Mouse (Mus musculus): ENCODE measurements at regions not wholly inside any gene's neighbourhood (a gene's known extent, or its start where the extent isn't known, plus 50 kb on each side); places are given as distances from the start of the nearest gene placed in this dataset.
"Not testable (repeated sequence)": the region's sequence is repeated elsewhere in the genome, so short reads cannot be mapped to it uniquely, and the experiment has no call there.

DNA sequence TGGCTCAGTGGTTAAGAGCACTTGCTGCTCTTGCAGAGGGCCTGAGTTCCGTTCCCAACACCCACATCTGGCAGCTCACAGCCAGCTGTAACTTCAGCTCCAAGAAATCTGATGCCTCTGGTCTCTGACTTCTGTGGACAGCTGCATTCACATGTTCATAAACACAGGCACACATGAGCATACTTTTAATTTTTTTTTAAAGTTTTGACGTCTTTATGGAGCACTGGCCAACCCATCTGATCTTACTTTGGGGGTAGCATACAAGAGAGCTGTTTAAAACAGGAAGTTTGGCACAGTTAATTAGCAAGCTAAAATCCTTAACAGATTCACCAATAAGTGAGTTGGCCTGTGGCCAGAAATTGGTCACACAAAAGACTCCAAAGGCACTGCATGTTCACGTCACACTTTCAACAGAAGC is 81.2 kb upstream of the Atl2 start:
- ATAC-seq (ENCODE audit: poor library complexity, severe bottlenecking), result no peak

DNA sequence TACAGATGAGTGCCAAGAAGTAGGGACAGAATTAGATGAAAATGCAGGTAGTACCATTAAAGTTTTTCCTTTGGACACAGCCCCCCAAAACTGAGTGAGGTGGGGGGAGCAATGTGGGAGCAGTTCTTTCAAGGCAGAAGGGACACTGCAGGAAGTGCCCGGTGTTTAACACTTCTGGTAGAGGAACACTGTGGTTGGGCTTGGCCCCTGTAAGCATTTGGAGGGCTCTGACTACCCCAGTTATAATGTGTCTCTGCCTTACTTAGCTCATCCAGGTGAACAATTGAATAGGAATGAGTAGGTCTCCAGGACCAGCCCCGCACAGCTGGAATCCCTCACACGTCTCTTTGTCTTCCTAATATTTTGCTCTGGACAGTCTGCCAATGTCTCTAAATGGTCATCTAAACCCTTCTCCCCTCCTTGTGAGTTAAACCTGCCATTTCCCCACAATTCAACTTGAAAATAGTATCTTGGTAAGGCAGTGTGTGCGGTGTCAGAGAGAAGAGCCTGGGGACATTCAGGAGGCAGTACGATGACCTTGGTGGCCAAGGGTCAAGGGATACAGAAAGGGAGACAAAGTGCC is 80.7 kb upstream of the Atl2 start:
- ATAC-seq (ENCODE audit: poor library complexity, severe bottlenecking), result no peak

DNA sequence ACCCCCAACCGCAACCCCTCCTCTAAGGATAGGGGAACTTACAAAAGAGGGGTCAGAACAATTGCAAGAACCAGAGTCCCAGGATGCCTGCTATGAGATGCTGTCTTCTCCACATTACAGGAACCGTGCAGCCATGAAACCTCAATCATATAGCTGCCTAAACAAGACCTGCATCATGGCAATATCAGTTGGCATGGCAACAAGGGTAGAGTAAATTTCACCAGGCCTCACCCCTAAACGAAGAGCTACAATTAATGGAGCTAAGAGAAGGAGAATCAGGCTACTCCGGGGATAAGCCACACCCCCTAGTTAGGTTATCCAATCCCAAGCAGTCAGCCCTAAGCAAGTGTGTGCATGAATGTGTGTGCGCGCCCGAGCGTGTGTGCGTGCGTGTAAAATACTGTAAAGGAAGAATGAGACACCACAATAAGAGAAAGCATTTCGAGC is 80.1 kb upstream of the Atl2 start:
- ATAC-seq (ENCODE audit: poor library complexity, severe bottlenecking), result peak; percentile 76

DNA sequence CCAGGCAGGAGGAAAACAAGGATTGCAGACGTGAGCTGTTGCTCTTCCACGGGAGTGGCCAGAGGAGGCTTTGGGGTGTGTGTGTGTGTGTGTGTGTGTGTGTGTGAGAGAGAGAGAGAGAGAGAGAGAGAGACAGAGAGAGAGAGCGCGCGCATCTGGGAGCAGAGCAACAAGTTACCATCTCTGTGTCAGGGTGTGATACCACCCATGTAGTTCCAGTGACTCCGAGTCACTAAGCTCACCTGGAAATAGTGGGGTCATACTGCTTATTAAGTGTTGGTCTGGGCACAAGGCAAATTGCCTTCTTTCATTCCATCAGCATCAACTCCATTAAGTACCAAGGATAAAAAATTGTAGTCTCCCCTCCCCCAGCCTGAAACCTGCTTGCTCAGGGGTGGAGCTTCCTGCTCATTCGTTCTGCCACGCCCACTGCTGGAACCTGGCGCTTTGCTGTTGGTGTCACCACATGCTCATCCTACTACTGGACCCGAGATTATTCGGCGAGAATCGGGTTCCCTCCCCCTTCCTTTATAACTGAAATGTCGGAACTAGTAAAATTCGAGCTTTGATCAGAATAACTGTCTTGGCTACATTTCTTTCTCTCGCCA is 79.3 kb upstream of the Atl2 start:
- not testable (repeated sequence) for ATAC-seq (ENCODE audit: poor library complexity, severe bottlenecking)

DNA sequence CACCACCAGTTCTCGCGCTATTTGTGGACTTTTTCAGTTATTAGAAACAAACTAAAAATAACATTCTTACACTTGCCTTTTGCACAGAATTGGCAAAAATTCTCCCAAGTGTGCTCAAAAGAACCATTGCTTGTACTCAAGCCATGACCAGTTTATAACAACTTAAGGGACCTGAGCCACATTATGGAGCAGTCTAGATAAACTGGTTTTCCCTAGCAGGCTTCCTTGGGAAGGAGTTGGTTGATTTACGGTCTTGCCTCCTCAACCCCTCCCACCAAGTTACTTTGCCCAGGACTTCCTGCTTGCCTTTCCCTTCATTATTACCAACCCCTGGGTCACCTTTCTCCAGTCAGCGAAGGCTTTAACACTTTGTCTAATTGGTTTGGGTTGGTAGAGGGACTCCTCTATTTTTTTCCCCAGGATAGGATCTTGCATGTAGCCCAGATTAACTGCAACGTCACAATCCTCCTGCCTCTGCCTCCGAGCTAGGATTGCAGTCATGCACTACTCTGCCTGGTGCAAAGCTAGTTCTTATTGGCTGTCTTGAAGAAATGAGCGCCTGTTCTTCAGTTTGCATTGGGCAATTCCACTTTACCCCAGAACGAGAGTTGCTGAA is 75.9 kb upstream of the Atl2 start:
- ATAC-seq (ENCODE audit: poor library complexity, severe bottlenecking), result no peak

DNA sequence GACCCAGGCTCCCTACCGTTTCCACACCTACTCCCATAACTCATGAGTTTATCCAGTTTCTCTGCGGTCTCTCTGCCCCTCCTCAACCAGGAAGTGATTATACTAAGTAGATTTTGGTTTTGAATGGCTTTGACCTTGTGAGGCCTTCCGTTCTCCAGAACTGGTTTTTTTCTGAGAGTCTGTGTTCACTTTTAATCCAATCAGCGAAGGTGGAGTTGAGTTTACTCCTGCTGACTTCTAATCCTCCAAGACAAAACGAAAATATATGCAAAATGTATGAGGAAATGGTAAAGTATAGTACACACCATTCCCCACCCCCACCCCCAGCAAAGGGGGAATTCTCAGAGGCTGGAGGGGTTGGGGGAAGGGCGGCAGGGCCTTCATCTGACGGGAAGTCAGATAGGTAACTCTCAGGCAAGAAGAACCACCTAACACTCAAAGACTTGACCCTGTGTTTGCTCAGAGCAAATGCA is 73.6 kb upstream of the Atl2 start:
- no peak for ATAC-seq (ENCODE audit: poor library complexity, severe bottlenecking)

DNA sequence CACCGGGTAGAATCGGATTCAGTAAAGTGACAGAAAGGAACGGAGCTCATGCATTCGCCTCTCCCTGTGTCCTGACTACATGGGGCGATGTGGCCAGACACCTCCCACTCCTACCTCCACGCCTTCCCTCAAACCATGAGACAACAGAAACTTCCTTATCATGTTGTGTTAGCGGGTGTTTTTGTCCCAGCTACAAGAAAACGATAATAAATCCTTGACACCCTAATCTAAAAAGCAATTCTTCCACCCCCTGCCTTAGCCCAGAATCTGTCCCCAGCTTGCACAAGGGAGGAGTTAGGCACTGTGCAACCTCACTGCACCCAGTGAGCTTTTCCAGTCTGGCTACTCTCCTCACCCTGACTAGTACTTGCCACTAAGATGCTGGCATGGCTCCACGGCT is 72.9 kb upstream of the Atl2 start:
- ATAC-seq (ENCODE audit: poor library complexity, severe bottlenecking), result no peak

DNA sequence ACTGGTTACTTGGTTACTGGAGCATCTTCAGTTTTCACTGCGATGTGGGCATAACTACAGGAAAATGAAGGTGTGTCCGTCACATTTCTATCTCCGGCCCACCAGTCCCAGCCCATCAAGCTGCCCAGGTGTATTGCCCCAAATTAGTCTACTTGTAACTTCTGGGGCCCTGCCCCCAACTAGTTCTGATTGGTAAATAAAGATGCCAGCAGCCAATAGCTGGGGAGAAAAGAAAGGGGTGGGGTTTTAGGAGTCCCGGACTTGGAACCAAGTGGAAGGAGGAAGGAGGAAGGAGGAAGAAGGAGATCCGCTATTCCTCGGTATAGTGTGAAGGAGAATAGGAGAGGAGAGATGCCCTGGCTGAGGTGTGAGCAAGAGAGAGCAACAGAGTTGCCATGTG is 71.1 kb upstream of the Atl2 start:
- ATAC-seq (ENCODE audit: poor library complexity, severe bottlenecking), result no peak

DNA sequence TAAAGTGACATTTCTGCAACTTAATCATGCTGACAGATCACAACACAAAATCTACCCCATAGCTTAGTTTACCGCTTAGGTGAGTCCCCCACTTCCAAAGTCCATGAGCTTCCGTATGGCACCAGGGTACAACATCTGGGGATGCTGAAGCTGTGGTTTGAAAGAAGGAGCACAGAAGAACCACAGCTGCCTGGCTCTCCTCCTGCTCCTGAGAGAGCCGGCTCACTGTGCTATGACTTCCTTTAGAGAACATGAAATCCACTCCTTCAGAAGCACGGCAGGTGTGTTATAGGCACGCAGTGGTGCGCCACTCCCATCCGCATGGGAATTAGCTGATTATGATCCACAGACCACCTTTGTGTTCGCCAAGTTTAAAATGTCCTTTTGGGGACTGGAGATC is 69.7 kb upstream of the Atl2 start:
- ATAC-seq (ENCODE audit: poor library complexity, severe bottlenecking), result no peak

DNA sequence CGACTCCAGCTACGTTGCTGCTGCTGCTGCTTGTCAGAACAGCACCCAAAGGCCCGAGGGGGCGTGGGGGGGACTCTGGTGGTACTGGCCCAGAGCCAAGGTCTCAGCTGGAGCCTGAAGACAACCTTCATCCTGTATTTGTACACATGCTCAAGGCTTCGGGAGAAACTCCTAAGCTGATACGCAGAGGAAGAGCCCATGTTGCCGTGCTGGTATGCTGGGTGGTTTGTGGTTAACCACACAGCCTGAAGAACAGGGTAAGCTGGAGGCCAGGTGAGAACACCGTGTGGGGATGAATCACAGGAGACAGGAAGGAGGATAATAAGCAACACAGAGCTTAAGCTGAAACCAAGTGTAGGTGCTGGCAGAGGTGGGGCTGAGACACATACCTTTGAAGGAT is 68.9 kb upstream of the Atl2 start:
- peak; percentile 51 for ATAC-seq (ENCODE audit: poor library complexity, severe bottlenecking)

DNA sequence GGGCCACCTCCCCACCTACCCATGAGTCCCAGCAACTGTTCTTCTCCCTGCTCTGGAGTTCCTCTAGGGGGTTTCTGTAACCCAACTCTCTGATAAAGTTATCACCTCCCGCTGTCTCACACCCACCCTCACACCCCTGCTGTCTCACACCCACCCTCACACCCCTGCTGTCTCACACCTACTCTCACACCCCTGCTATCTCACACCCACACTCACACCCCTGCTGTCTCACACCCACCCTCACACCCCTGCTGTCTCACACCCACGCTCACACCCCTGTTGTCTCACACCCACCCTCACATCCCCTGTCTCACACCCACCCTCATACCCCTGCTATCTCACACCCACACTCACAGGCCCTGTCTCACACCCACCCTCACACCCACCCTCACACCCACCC is 67.4 kb upstream of the Atl2 start:
- ATAC-seq (ENCODE audit: poor library complexity, severe bottlenecking), result no peak

DNA sequence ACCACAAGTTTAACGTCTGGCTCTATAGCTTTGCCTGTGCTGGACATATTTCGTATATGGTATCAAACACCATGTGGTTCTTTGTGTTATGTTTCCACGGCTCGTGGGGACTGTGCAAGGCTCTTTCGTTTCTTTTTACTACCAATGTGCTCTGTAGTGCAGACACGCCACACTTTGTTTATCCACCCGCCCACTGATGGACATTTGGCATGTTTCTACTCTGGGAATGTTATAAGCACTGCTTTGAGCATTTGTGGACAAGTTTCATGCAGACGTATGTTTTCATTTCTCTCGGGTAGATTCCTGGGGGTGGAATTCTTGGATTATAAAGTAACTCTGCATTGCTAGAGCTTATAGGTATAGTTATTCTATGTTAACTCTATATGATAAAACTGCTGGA is 65.5 kb upstream of the Atl2 start:
- ATAC-seq (ENCODE audit: poor library complexity, severe bottlenecking), result no peak

DNA sequence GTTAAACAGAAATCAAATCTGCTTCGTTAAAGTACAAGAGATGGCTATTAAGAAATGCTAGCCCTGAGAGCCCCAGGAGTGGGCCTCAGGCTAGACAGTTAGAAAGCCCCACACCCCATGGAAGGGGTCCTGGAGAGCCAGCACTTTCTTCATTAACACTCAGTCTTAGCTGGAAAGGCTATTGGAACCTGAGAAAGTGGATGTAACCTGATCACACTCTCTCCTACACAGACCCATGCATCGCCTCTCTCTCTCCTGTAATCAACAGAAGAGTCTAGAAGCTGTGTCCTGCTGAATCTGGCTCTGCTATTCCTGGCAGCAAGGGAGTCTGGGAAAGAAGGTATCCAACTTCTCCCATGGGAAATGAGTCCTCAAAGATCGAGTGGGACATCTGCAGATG is 64.8 kb upstream of the Atl2 start:
- no peak for ATAC-seq (ENCODE audit: poor library complexity, severe bottlenecking)

DNA sequence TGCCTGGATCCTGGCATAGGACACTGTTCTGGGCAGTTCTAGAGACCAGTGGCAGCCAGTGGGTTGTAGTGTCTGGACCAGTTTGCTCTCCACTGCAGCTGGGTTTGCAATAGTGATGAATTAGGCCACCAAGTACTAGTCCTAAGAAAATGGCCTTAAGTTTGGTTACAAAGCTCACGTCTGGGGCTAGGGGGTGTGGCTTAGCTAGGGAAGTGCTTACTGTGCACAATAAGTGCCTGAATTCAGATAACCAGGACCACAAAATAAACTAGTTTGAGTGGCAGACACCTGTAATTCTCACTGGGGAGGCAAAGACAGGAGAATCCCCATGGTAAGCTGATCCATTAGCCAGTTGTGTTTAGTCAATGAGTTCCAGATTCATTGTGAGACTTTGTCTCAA is 59.3 kb upstream of the Atl2 start:
- peak; percentile 74 for ATAC-seq (ENCODE audit: poor library complexity, severe bottlenecking)

DNA sequence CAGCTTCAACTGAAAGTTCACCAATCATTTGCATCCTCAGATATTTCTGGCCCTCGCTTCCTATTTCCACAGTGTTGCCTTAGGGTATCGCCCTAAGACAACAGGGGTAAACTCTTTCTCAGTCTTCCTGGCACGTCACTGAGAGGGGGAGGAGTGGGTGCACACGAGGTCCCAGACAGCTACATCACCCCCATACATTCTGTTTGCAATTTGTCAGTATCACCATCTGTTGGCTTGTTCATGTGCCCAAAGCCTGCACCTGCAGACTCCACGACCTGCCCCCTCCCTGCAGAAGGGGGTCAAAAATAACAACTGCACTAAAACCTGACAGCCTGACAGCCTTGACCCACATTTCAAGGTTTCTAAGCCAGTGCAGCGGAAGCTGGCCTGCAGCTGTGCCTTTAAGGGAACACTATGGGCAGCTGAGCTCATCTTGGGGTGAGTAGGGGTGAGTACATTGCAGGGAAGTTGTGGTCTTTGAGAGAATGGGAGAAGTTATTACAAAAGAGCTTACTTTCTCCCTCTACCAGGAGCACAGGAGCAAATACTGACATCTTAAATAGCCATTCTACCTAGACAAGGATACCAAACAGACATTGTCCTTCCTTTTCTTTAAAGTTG is 58.8 kb upstream of the Atl2 start:
- ATAC-seq (ENCODE audit: poor library complexity, severe bottlenecking), result peak; percentile 89

DNA sequence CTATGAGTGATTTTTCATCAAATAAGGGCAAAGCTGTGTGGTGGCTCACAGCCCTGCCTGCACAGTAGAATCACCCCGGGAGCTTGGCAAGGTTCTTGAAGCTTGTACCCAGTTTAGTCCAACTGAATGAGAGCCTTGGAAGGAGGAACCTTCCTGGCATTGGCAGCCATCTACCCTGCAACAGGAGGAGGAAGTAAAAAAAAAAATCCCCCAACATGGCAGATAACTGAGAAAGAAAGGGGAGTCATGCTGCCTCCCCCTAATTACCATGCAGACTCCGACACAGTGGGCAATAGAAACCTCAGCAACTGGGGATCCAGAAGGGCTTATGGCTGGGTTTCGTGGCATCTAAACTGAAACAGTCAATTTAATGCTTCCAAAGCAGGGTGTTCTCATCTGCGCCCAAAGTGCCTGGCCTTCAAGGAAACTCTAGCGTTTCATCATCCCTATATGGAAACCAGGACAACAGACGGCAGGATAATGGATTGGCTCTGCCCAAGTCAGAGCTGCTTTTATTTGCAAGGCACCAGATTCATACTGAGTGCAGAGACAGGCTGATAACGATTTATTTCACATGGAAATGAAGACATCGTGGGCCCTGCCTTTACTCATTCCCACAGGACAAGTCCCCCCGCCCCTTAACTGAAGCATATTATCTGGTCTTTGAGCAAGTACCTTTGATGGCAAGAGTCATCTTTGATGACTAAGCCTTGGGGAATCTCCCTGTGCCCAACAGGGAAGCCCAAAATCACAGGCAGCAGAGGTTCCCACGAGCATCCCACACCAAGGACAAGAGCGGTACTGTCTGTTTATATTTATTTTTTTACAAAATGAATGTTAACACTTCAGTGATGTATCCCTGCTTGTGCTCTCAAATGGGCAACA is 52.9 kb upstream of the Atl2 start:
- ATAC-seq (ENCODE audit: poor library complexity, severe bottlenecking), result no peak
